Mouse (Mus musculus): ENCODE measurements around the gene Ebf1.

DNA sequence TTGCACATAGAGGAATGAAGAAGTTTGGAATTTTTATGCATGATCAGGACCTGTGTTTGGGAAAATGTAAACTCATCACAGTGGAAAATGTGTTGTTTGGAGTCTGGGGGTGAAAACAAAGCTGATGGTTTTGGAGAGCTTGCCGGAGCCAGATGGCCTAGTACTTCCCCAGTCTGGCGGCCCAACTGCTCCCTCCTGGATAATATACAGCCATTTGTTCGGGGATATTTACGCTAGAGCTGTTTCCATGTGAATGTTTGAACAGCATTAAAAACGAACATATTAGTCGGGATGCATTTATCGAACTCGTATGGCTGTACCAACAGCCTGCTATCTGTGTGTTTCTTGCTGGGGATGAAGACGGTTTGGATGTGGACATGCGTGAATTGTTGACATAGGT, 8.9 kb downstream of the Ebf1 start:
- no peak for TF ChIP-seq TAL1 (IDR thresholded peaks at IDR 0.05; ENCODE audit: low read length)
- no peak for TF ChIP-seq GATA1 (IDR thresholded peaks at IDR 0.05; ENCODE audit: low read length)

All from erythroblast, embryonic 14.5 days (primary cell).